Mouse (Mus musculus) ES-E14 (cell line): ENCODE results near the gene Kiss1. TPM values are rescaled to one million over a fixed set of nuclear protein-coding genes. Genes with fewer than 3 reads are reported as not detected.

Experiments
- DNase-seq: peaks from one replicate; pipeline ENCODE4 v3.0.0-alpha.2; 2013; ENCODE audit warnings: low read depth, low spot score
- H3K27ac ChIP-seq: 2 replicates; pipeline ENCODE4 v1.5.1; 2012; ENCODE audit warnings: low read depth, mild to moderate bottlenecking, low read length, moderate library complexity, mixed read lengths; ENCODE audit not compliant: poor library complexity, insufficient read depth, severe bottlenecking
- H3K36me3 ChIP-seq: 2 replicates; pipeline ENCODE4 v1.6.1; 2012; ENCODE audit warnings: mild to moderate bottlenecking, low read length, moderate library complexity, mixed read lengths; ENCODE audit not compliant: control insufficient read depth, poor library complexity, insufficient read depth, severe bottlenecking
- H3K4me1 ChIP-seq, 2 experiments: fragments of 150-350 bp in 1 of 2; sonication (generic) in 1 of 2; 2 replicates each; pipeline ENCODE4 v1.6.1; 2012; ENCODE audit warnings: low read length in 2 of 2, mild to moderate bottlenecking in 1 of 2, mixed read lengths in 1 of 2; ENCODE audit not compliant: control insufficient read depth in 2 of 2, insufficient read depth in 2 of 2, poor library complexity in 1 of 2
- H3K4me3 ChIP-seq, 2 experiments: fragments of 150-350 bp in 1 of 2; sonication (generic) in 1 of 2; 2 replicates each; pipeline ENCODE4 v1.5.1; 2012; ENCODE audit warnings: low read length in 2 of 2, low read depth in 1 of 2, mild to moderate bottlenecking in 1 of 2, mixed read lengths in 1 of 2; ENCODE audit not compliant: insufficient read depth in 1 of 2, poor library complexity in 1 of 2, severe bottlenecking in 1 of 2
- H3K9ac ChIP-seq: 2 replicates; pipeline ENCODE4 v1.6.1; 2012; ENCODE audit warnings: low read depth, mild to moderate bottlenecking, low read length, mixed read lengths; ENCODE audit not compliant: poor library complexity, insufficient read depth, severe bottlenecking
- H3K9me3 ChIP-seq: fragments of 150-350 bp; sonication (generic); 2 replicates; pipeline ENCODE4 v1.6.1; 2012; ENCODE audit warnings: low read depth, mild to moderate bottlenecking, low read length; ENCODE audit not compliant: control insufficient read depth, insufficient read depth
- CHD2 ChIP-seq: IDR thresholded peaks from 2 replicates; pipeline ENCODE4 v1.6.1; 2014; ENCODE audit warnings: mild to moderate bottlenecking, low read depth, low read length, inconsistent platforms
- HCFC1 ChIP-seq: IDR thresholded peaks from 2 replicates; pipeline ENCODE4 v1.6.1; 2012; ENCODE audit warnings: low read length, inconsistent platforms, borderline replicate concordance; ENCODE audit not compliant: insufficient read depth
- MAFK ChIP-seq: IDR thresholded peaks from 2 replicates; pipeline ENCODE4 v1.6.1; 2014; ENCODE audit warnings: mild to moderate bottlenecking, low read depth, low read length, inconsistent platforms; ENCODE audit not compliant: insufficient read depth
- ZC3H11A ChIP-seq: IDR thresholded peaks from 2 replicates; pipeline ENCODE4 v1.6.1; 2012; ENCODE audit warnings: low read depth, mild to moderate bottlenecking, inconsistent platforms, low read length, borderline replicate concordance
- ZNF384 ChIP-seq: IDR thresholded peaks from 2 replicates; pipeline ENCODE4 v1.6.1; 2012; ENCODE audit warnings: low read depth, low read length, inconsistent platforms
- in situ Hi-C, 2 experiments: fragments of 600-800 bp; cut with MboI; formaldehyde crosslinking; loops; one replicate each; pipeline ENCODE4 v1.15.1; 2025; ENCODE audit warnings: low sequenced_read_pairs in 2 of 2, inconsistent platforms in 1 of 2; ENCODE audit not compliant: unreplicated experiment in 2 of 2
- total RNA-seq: library from RNA; depleted of rRNA; stranded (reverse); fragments of 300-350 nt; gene quantifications from 2 replicates; pipeline ENCODE4 v1.2.3, GENCODE M21; 2012

Gene Kiss1
- total RNA-seq, 1 experiment, result not detected

GRCm38 (mm10) chr1:133370352-133370751 is 48.7 kb downstream of the Kiss1 start:
- Histone ChIP-seq H3K9me3 (no peaks in the 10 kb centered on the region), H3K4me3 (no peak overlapping the region), H3K4me1 (peaks cover 2 to 15% of the 10 kb centered on the region in 2 experiments; a peak in 2 of 4 replicates), H3K9ac (no peak overlapping the region), H3K36me3 (no peaks in the 10 kb centered on the region), H3K27ac (no peak overlapping the region)
- in situ Hi-C loops, result loop anchor here in 1 of 2 experiments (25.0 kb wide), 1 partner anchor 208 kb away; the partner anchor contains the start of gene Plekha6
- no peak for DNase-seq
- TF ChIP-seq CHD2 (no peak), MAFK (no peak), ZC3H11A (no peak), ZNF384 (no peak), HCFC1 (no peak)

- Histone ChIP-seq H3K9ac (no peak overlapping the region), H3K9me3 (no peaks in the 10 kb centered on the region), H3K4me3 (no peak overlapping the region), H3K27ac (no peak overlapping the region), H3K36me3 (no peaks in the 10 kb centered on the region), H3K4me1 (peaks cover 0 to 10% of the 10 kb centered on the region in 2 experiments; a peak in 2 of 4 replicates)
- DNase-seq, result no peak
- TF ChIP-seq MAFK (no peak), ZC3H11A (no peak), HCFC1 (no peak), CHD2 (no peak), ZNF384 (no peak)
- in situ Hi-C loops, result loop anchor here in 1 of 2 experiments (25.0 kb wide), 1 partner anchor 209 kb away; the partner anchor contains the start of gene Plekha6
These were observed 49.8 kb downstream of the Kiss1 start for GRCm38 (mm10) chr1:133371431-133371830.

- TF ChIP-seq ZC3H11A (no peak), ZNF384 (no peak), HCFC1 (no peak), CHD2 (no peak), MAFK (no peak)
- Histone ChIP-seq H3K9ac (no peak overlapping the region), H3K36me3 (no peaks in the 10 kb centered on the region), H3K4me1 (peaks cover 0 to 6% of the 10 kb centered on the region in 2 experiments; a peak in 2 of 4 replicates), H3K4me3 (no peak overlapping the region), H3K27ac (no peak overlapping the region), H3K9me3 (no peaks in the 10 kb centered on the region)
- no peak for DNase-seq
- in situ Hi-C loops, result loop anchor here in 1 of 2 experiments (25.0 kb wide), 1 partner anchor 210 kb away; the partner anchor contains the start of gene Plekha6
These were observed 50.4 kb downstream of the Kiss1 start for GRCm38 (mm10) chr1:133372113-133372512.

- in situ Hi-C loops, result loop anchor here in 1 of 2 experiments (25.0 kb wide), 1 partner anchor 236 kb away; the partner anchor contains the start of gene Snrpe
These were observed 54.1 kb downstream of the Kiss1 start for GRCm38 (mm10) chr1:133375696-133376346.

More at GRCm38 (mm10) chr1:133375696-133376346, 54.1 kb downstream of the Kiss1 start:
- Histone ChIP-seq H3K27ac (no peak overlapping the region), H3K9ac (no peak overlapping the region), H3K9me3 (no peaks in the 10 kb centered on the region), H3K36me3 (no peaks in the 10 kb centered on the region), H3K4me1 (peaks cover 0 to 8% of the 10 kb centered on the region in 2 experiments; a peak in 2 of 4 replicates), H3K4me3 (no peak overlapping the region)
- DNase-seq, result no peak
- no peak for TF ChIP-seq HCFC1
- no peak for TF ChIP-seq CHD2
- no peak for TF ChIP-seq ZC3H11A
- no peak for TF ChIP-seq MAFK
- TF ChIP-seq ZNF384, result no peak
